Mouse (Mus musculus) forebrain, embryonic 13.5 days (tissue): Measurements from ENCODE around the gene Dmrtb1. TPM values are rescaled to one million over a fixed set of nuclear protein-coding genes. Genes with fewer than 3 reads are reported as not detected.

Source experiments
- ATAC-seq: fragments of 200-750 bp; cut with Nextera tagmentation; 2 replicates; pipeline ENCODE4 v1.8.0; 2017
- H3K27ac ChIP-seq: fragments of 300-500 bp; sonication (generic); 2 replicates; pipeline ENCODE4 v1.5.1; 2015; ENCODE audit warnings: inconsistent platforms, mild to moderate bottlenecking, moderate library complexity
- H3K27me3 ChIP-seq: fragments of 300-500 bp; sonication (generic); 2 replicates; pipeline ENCODE4 v1.6.1; 2015; ENCODE audit warnings: mild to moderate bottlenecking, inconsistent platforms
- H3K36me3 ChIP-seq: fragments of 300-500 bp; sonication (generic); 2 replicates; pipeline ENCODE4 v1.6.1; 2015; ENCODE audit warnings: mild to moderate bottlenecking, inconsistent platforms; ENCODE audit not compliant: poor library complexity, severe bottlenecking
- H3K4me1 ChIP-seq: fragments of 300-500 bp; sonication (generic); 2 replicates; pipeline ENCODE4 v1.6.1; 2015; ENCODE audit warnings: inconsistent platforms
- H3K4me2 ChIP-seq: fragments of 300-500 bp; sonication (generic); 2 replicates; pipeline ENCODE4 v1.6.1; 2015; ENCODE audit warnings: inconsistent platforms, mild to moderate bottlenecking, moderate library complexity
- H3K4me3 ChIP-seq: fragments of 300-500 bp; sonication (generic); 2 replicates; pipeline ENCODE4 v1.5.1; 2015; ENCODE audit warnings: mild to moderate bottlenecking, inconsistent platforms
- H3K9ac ChIP-seq: fragments of 300-500 bp; sonication (generic); 2 replicates; pipeline ENCODE4 v1.6.1; 2015; ENCODE audit warnings: mild to moderate bottlenecking, inconsistent platforms
- H3K9me3 ChIP-seq: fragments of 300-500 bp; sonication (generic); replicated peaks from 2 replicates; pipeline ENCODE4 v1.6.1; 2016; ENCODE audit warnings: inconsistent platforms
- WGBS: fragments of 180-500 bp; shearing (Covaris S2); methylation state at CpG from one replicate; pipeline ENCODE4 v1.1.7; 2015; 5-methylcytosine and 5-hydroxymethylcytosine counted together
- microRNA-seq: library from miRNA; unstranded; fragments of <30 nt; microRNA quantifications from one replicate; pipeline ENCODE4, GENCODE M21; 2016
- polyA plus RNA-seq: library from polyadenylated mRNA; unstranded; fragments of >200 nt; fragmentation: Nextera tagmentation; extraction: Ambion mirVana; gene quantifications from 2 replicates; pipeline ENCODE4 v1.2.1, GENCODE M21; 2015

Dmrtb1 gene
- polyA plus RNA-seq, 1 experiment from 2014 or later = 38.8 TPM

DNA sequence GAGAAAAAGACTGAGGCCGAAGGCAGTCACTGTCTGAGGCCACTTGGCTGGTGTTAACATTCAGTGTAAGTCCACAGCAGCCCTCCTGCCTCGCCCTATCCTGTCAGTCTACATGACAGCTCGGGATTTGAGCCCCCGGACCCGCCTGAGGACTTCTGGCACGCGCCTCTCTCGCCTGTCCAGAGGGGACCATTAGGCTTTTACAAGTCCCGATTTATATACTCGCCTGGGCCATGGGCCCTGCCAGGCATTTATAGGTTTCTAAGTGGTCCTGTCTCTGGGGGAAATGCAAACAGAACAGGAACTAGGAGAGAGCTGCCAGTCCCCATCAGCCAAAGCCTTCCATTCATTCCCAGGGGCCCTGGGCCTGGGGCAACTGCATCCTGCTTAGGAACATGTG lies 45.7 kb downstream of the Dmrtb1 start:
- peaks cover 4% of the 10 kb centered on the region; the same call in 1 of the 2 replicates for H3K4me1 ChIP-seq
- no peak overlapping the region for H3K27ac ChIP-seq
- H3K9me3 ChIP-seq = no peaks in the 10 kb centered on the region
- ATAC-seq = no peak
- H3K36me3 ChIP-seq = no peaks in the 10 kb centered on the region
- no peak overlapping the region for H3K9ac ChIP-seq
- H3K27me3 ChIP-seq = no peaks in the 10 kb centered on the region
- no peak overlapping the region for H3K4me2 ChIP-seq
- no peak overlapping the region for H3K4me3 ChIP-seq
- WGBS = 81% methylated on average over 10 of the region's 10 CpGs

- Histone ChIP-seq H3K4me1 (peaks cover 4% of the 10 kb centered on the region; the same call in 1 of the 2 replicates), H3K4me3 (no peak overlapping the region), H3K27ac (no peak overlapping the region), H3K9me3 (no peaks in the 10 kb centered on the region), H3K27me3 (no peaks in the 10 kb centered on the region), H3K9ac (no peak overlapping the region), H3K4me2 (no peak overlapping the region), H3K36me3 (no peaks in the 10 kb centered on the region)
- 55% methylated on average over 3 of the region's 3 CpGs for WGBS
- ATAC-seq = no peak
Measured at GRCm38 (mm10) chr4:107637670-107638069, 46.4 kb downstream of the Dmrtb1 start.

GRCm38 (mm10) chr4:107636099-107636498 lies 47.9 kb downstream of the Dmrtb1 start:
- Histone ChIP-seq H3K4me2 (no peak overlapping the region), H3K9ac (no peak overlapping the region), H3K36me3 (no peaks in the 10 kb centered on the region), H3K4me3 (no peak overlapping the region), H3K4me1 (peaks cover 4% of the 10 kb centered on the region; the same call in 1 of the 2 replicates), H3K9me3 (no peaks in the 10 kb centered on the region), H3K27ac (no peak overlapping the region), H3K27me3 (no peaks in the 10 kb centered on the region)
- no peak for ATAC-seq
- WGBS = 81% methylated on average over 6 of the region's 6 CpGs

GRCm38 (mm10) chr4:107634631-107635030 lies 49.4 kb downstream of the Dmrtb1 start:
- Histone ChIP-seq H3K9me3 (no peaks in the 10 kb centered on the region), H3K4me3 (no peak overlapping the region), H3K9ac (no peak overlapping the region), H3K36me3 (no peaks in the 10 kb centered on the region), H3K27ac (no peak overlapping the region), H3K4me2 (no peak overlapping the region), H3K4me1 (peaks cover 4% of the 10 kb centered on the region; the same call in 1 of the 2 replicates), H3K27me3 (no peaks in the 10 kb centered on the region)
- ATAC-seq = no peak
- 76% methylated on average over 6 of the region's 6 CpGs for WGBS

DNA sequence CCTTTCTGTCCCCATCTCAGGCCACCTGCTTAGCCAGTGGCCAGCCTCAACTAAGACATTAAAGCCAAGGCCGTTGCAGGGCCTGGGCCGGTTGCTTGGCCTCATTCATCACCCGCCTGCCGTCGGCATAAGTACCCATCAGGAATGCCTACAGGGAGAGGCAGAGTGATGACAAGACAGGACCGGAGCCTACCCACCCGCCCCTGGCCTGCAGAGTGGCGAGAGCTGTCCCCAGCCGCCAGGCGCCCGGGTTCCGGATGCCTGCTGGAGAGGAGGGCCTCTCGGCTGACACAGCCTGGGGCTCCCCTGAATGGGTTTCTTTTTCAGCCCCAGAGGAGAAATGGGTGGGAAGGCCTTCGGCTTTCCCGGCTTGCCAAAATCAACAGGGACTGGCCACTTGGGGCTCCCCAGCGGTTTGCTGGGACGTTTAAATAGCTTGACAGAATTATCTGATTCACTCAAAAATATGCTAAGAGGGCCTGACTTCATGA lies 55.1 kb downstream of the Dmrtb1 start:
- Histone ChIP-seq H3K4me2 (no peak overlapping the region), H3K27me3 (no peaks in the 10 kb centered on the region), H3K36me3 (no peaks in the 10 kb centered on the region), H3K27ac (no peak overlapping the region), H3K9ac (no peak overlapping the region), H3K4me1 (no peaks in the 10 kb centered on the region), H3K9me3 (no peaks in the 10 kb centered on the region), H3K4me3 (no peak overlapping the region)
- ATAC-seq = no peak
- WGBS = 78% methylated on average over 17 of the region's 17 CpGs

- Histone ChIP-seq H3K27me3 (no peaks in the 10 kb centered on the region), H3K4me2 (no peak overlapping the region), H3K27ac (no peak overlapping the region), H3K4me1 (no peaks in the 10 kb centered on the region), H3K9ac (no peak overlapping the region), H3K4me3 (no peak overlapping the region), H3K9me3 (no peaks in the 10 kb centered on the region), H3K36me3 (no peaks in the 10 kb centered on the region)
- WGBS = 83% methylated on average over 4 of the region's 4 CpGs
- no peak for ATAC-seq
Measured at GRCm38 (mm10) chr4:107628226-107628625, 55.8 kb downstream of the Dmrtb1 start.

Small RNA genes lying within 50 kb of the gene (microRNA-seq; reads per million reads assigned to microRNA genes)
- gene Gm25123 = not detected

Other genes starting within 250 kb of the Dmrtb1 start
- gene Glis1, start 249.6 kb downstream of the Dmrtb1 start, polyA plus RNA-seq = 0.75 and 0.84 TPM in 2 replicates
- 37.2 and 42.6 TPM in 2 replicates for gene Lrp8, start 118.0 kb upstream of the Dmrtb1 start, polyA plus RNA-seq
- gene Magoh, start 195.5 kb upstream of the Dmrtb1 start, polyA plus RNA-seq = 196 and 224 TPM in 2 replicates
- gene 0610037L13Rik, start 205.6 kb upstream of the Dmrtb1 start, polyA plus RNA-seq = 116 and 118 TPM in 2 replicates
- 19.4 and 19.8 TPM in 2 replicates for gene Cpt2, start 239.4 kb upstream of the Dmrtb1 start, polyA plus RNA-seq